9 mouse cellular contexts compared by ENCODE assay signal in the genomic region with DNA sequence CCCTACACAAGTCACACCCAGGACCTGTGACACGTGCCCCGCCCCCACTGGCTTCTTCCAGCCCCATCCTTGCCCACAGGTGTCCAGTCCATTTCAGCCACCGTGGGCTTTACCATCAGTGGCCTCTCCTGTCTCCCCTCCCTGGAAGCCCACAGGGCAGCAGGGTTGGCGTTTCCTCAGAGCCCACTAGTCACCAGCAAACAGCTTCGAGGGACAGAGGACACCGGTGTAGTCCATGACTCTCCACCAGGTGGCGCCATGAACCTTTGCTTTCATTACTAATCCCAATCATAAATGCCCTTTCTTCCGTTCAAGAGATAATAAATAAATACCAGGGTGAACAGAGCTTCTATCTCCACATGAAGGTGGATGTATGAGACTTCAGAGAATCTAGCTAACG. TPM values are rescaled to one million over a fixed set of nuclear protein-coding genes. Genes with fewer than 3 reads are reported as not detected.
A peak's percentile ranks its signal among the peaks of the same experiment; 100 is the strongest.
DNase-seq lines count a peak whose midpoint lies in the region; TF ChIP-seq lines count a peak whose summit lies in the region.
"Had no signal": no experiment of that assay in that cellular context is flagged by ENCODE, and none has a peak within 500 bp of the region (broad histone marks: within the 10 kb centered on the region; RNA-seq: fewer than 3 reads in every experiment).

No protein-coding gene starts in this region.

- TF ChIP-seq CTCF in lung, adult 2 months (IDR thresholded peaks at IDR 0.05; ENCODE audit: insufficient read depth, low read length), result peak; percentile 91

- WGBS in lung, adult 2 months, result 22% methylated on average over 9 of the region's 9 CpGs

- H3K4me3 ChIP-seq in lung, adult 2 months (replicated peaks; ENCODE audit: extremely low read depth, low read depth, low read length), result no peak overlapping the region
- H3K4me3 ChIP-seq: embryonic facial prominence, embryonic 15.5 days had no signal

- H3K4me1 ChIP-seq in lung, adult 2 months (ENCODE audit: control insufficient read depth, insufficient read depth, low read length), result no peaks in the 10 kb centered on the region
- H3K4me1 ChIP-seq: embryonic facial prominence, embryonic 15.5 days had no signal

- TF ChIP-seq POLR2A in lung, adult 2 months (IDR thresholded peaks at IDR 0.05; ENCODE audit: borderline replicate concordance, extremely low read depth, low read depth, low read length), result no peak

- DNase-seq in ovary, postnatal 10 days (ENCODE audit: low spot score), result peak; percentile 48
- DNase-seq in ovary, adult 18-20 months (ENCODE audit: low spot score), result no peak
- DNase-seq in cerebellum, adult 11-12 months, result peak; percentile 47
- DNase-seq in forelimb bud, embryonic 11.5 days (ENCODE audit: low read depth, low spot score), result peak; percentile 68
- DNase-seq in kidney, adult 9 months, result peak; percentile 68
- peak; percentile 73 for DNase-seq in lung, adult 2 months
- peak; percentile 78 for DNase-seq in retina, postnatal 1 day
- peak; percentile 53 for DNase-seq in urinary bladder, adult 2 months (ENCODE audit: low spot score)

RNA-seq across cellular contexts. Expression of gene Myo18b, which starts 25.4 kb away (rescaled TPM):
- 1.9 and 5.5 TPM in 2 replicates for polyA plus RNA-seq in lung, adult 2 months (2012; rRNA removed)
- polyA plus RNA-seq in urinary bladder, adult 2 months (2012; rRNA removed), result 2.9 and 3.3 TPM in 2 replicates
